Mouse (Mus musculus) embryonic facial prominence, embryonic 11.5 days (tissue): Measurements from ENCODE around the gene Lmod1. TPM values are rescaled to one million over a fixed set of nuclear protein-coding genes. Genes with fewer than 3 reads are reported as not detected.

Experiments
- ATAC-seq: fragments of 200-750 bp; cut with Nextera tagmentation; replicated peaks from 2 replicates; pipeline ENCODE4 v1.8.0; 2017; ENCODE audit warnings: low read depth; ENCODE audit not compliant: insufficient number of reproducible peaks, low FRiP score, low TSS enrichment
- DNase-seq: peaks from one replicate; pipeline ENCODE4 v3.0.0-alpha.2; 2015; ENCODE audit warnings: low spot score
- H3K27ac ChIP-seq: fragments of 300-500 bp; sonication (generic); replicated peaks from 2 replicates; pipeline ENCODE4 v1.5.1; 2014; ENCODE audit warnings: mild to moderate bottlenecking, low read depth, low read length, control low read depth
- H3K27me3 ChIP-seq: fragments of 300-500 bp; sonication (generic); 2 replicates; pipeline ENCODE4 v1.6.1; 2014; ENCODE audit warnings: mild to moderate bottlenecking, low read length, moderate library complexity, mixed read lengths; ENCODE audit not compliant: control insufficient read depth, insufficient read depth
- H3K36me3 ChIP-seq: fragments of 300-500 bp; sonication (generic); replicated peaks from 2 replicates; pipeline ENCODE4 v1.6.1; 2014; ENCODE audit warnings: low read depth, mild to moderate bottlenecking, low read length, moderate library complexity, mixed read lengths; ENCODE audit not compliant: control insufficient read depth, insufficient read depth
- H3K4me1 ChIP-seq: fragments of 300-500 bp; sonication (generic); 2 replicates; pipeline ENCODE4 v1.6.1; 2014; ENCODE audit warnings: low read length, mixed read lengths; ENCODE audit not compliant: control insufficient read depth, insufficient read depth
- H3K4me2 ChIP-seq: fragments of 300-500 bp; sonication (generic); 2 replicates; pipeline ENCODE4 v1.6.1; 2014; ENCODE audit warnings: low read depth, mild to moderate bottlenecking, control low read depth, low read length, moderate library complexity
- H3K4me3 ChIP-seq: fragments of 300-500 bp; sonication (generic); 2 replicates; pipeline ENCODE4 v1.5.1; 2014; ENCODE audit warnings: low read depth, low read length, control low read depth
- H3K9ac ChIP-seq: fragments of 300-500 bp; sonication (generic); replicated peaks from 2 replicates; pipeline ENCODE4 v1.6.1; 2014; ENCODE audit warnings: mild to moderate bottlenecking, control low read depth, low read length
- H3K9me3 ChIP-seq: fragments of 300-500 bp; sonication (generic); replicated peaks from 2 replicates; pipeline ENCODE4 v1.6.1; 2016; ENCODE audit warnings: mild to moderate bottlenecking, low read length, inconsistent platforms, mixed read lengths; ENCODE audit not compliant: control insufficient read depth
- WGBS: fragments of 180-500 bp; shearing (Covaris S2); extraction: QIAGEN DNeasy Blood & Tissue Kit; methylation state at CpG from one replicate; pipeline ENCODE4 v1.1.7; 2014; 5-methylcytosine and 5-hydroxymethylcytosine counted together
- polyA plus RNA-seq: library from polyadenylated mRNA; unstranded; fragments of >200 nt; fragmentation: Nextera tagmentation; extraction: Ambion mirVana; gene quantifications from 2 replicates; pipeline ENCODE4 v1.2.1, GENCODE M21; 2014

Gene Lmod1
- polyA plus RNA-seq, 1 experiment from 2014 or later, result 0.55 TPM

GRCm38 (mm10) chr1:135311356-135311755, 13.3 kb upstream of the Lmod1 start:
- H3K4me1 ChIP-seq, result peaks cover 3% of the 10 kb centered on the region; the same call in 1 of the 2 replicates
- ATAC-seq, result no peak
- no peaks in the 10 kb centered on the region for H3K9me3 ChIP-seq
- DNase-seq, result no peak
- no peak overlapping the region for H3K9ac ChIP-seq
- H3K4me3 ChIP-seq, result no peak overlapping the region
- no peak overlapping the region for H3K27ac ChIP-seq
- 70% methylated on average over 6 of the region's 6 CpGs for WGBS
- no peaks in the 10 kb centered on the region for H3K27me3 ChIP-seq
- H3K36me3 ChIP-seq, result no peaks in the 10 kb centered on the region; the same call in 1 of the 2 replicates
- H3K4me2 ChIP-seq, result no peak overlapping the region

- no peak overlapping the region for H3K27ac ChIP-seq
- 87% methylated on average over 4 of the region's 4 CpGs for WGBS
- H3K9ac ChIP-seq, result no peak overlapping the region
- peaks cover 3% of the 10 kb centered on the region; the same call in 1 of the 2 replicates for H3K4me1 ChIP-seq
- no peak for DNase-seq
- H3K27me3 ChIP-seq, result no peaks in the 10 kb centered on the region
- ATAC-seq, result no peak
- H3K36me3 ChIP-seq, result no peaks in the 10 kb centered on the region; the same call in 1 of the 2 replicates
- peak overlapping the region; percentile 61 for H3K4me2 ChIP-seq
- H3K4me3 ChIP-seq, result peak overlapping the region; percentile 83
- H3K9me3 ChIP-seq, result no peaks in the 10 kb centered on the region
Observed at GRCm38 (mm10) chr1:135312201-135312600, 12.4 kb upstream of the Lmod1 start.

- peak; percentile 99 for ATAC-seq
- Histone ChIP-seq H3K4me3 (peak within 1 kb of the TSS; percentile 83), H3K4me1 (peaks cover 3% of the 10 kb centered on the region; the same call in 1 of the 2 replicates), H3K36me3 (no peaks in the 10 kb centered on the region; the same call in 1 of the 2 replicates), H3K9me3 (no peaks in the 10 kb centered on the region), H3K4me2 (peak within 1 kb of the TSS; percentile 61), H3K27me3 (no peaks in the 10 kb centered on the region), H3K9ac (peak within 1 kb of the TSS; percentile 93), H3K27ac (peak within 1 kb of the TSS; percentile 78)
- peak; percentile 97 for DNase-seq
- WGBS, result under 1% methylated on average over 51 of the region's 51 CpGs
Observed at GRCm38 (mm10) chr1:135313284-135314031, 11.1 kb upstream of the Lmod1 start, which contains the start of gene Timm17a. Gene Timm17a (minus strand): TSS chr1:135313778.

- H3K27ac ChIP-seq, result no peak overlapping the region
- H3K4me2 ChIP-seq, result no peak overlapping the region
- no peak overlapping the region for H3K9ac ChIP-seq
- peaks cover 2% of the 10 kb centered on the region; the same call in 1 of the 2 replicates for H3K4me1 ChIP-seq
- 82% methylated on average over 7 of the region's 7 CpGs for WGBS
- ATAC-seq (no peak), DNase-seq (no peak)
- H3K9me3 ChIP-seq, result no peaks in the 10 kb centered on the region
- no peaks in the 10 kb centered on the region for H3K27me3 ChIP-seq
- H3K4me3 ChIP-seq, result no peak overlapping the region
- H3K36me3 ChIP-seq, result no peaks in the 10 kb centered on the region
Observed at GRCm38 (mm10) chr1:135323367-135323901, 1.2 kb upstream of the Lmod1 start.

GRCm38 (mm10) chr1:135325934-135326333, 1.3 kb downstream of the Lmod1 start:
- Histone ChIP-seq H3K9me3 (no peaks in the 10 kb centered on the region), H3K27ac (no peak overlapping the region), H3K36me3 (no peaks in the 10 kb centered on the region), H3K4me3 (no peak overlapping the region), H3K9ac (no peak overlapping the region), H3K4me2 (no peak overlapping the region), H3K4me1 (peaks cover 2% of the 10 kb centered on the region; the same call in 1 of the 2 replicates), H3K27me3 (no peaks in the 10 kb centered on the region)
- ATAC-seq (no peak), DNase-seq (no peak)
- WGBS, result 59% methylated on average over 2 of the region's 2 CpGs

GRCm38 (mm10) chr1:135328368-135328767, 3.8 kb downstream of the Lmod1 start:
- Histone ChIP-seq H3K36me3 (no peaks in the 10 kb centered on the region), H3K9ac (no peak overlapping the region), H3K4me3 (no peak overlapping the region), H3K4me1 (peaks cover 2% of the 10 kb centered on the region; the same call in 1 of the 2 replicates), H3K4me2 (no peak overlapping the region), H3K27ac (no peak overlapping the region), H3K9me3 (no peaks in the 10 kb centered on the region), H3K27me3 (no peaks in the 10 kb centered on the region)
- ATAC-seq, result no peak
- WGBS, result 59% methylated on average over 5 of the region's 5 CpGs
- no peak for DNase-seq

GRCm38 (mm10) chr1:135330578-135330977, 6.0 kb downstream of the Lmod1 start:
- H3K9me3 ChIP-seq, result no peaks in the 10 kb centered on the region
- DNase-seq (no peak), ATAC-seq (no peak)
- no peaks in the 10 kb centered on the region for H3K4me1 ChIP-seq
- H3K9ac ChIP-seq, result no peak overlapping the region
- H3K27me3 ChIP-seq, result no peaks in the 10 kb centered on the region
- WGBS, result 73% methylated on average over 6 of the region's 6 CpGs
- H3K4me3 ChIP-seq, result no peak overlapping the region
- no peak overlapping the region for H3K4me2 ChIP-seq
- H3K36me3 ChIP-seq, result no peaks in the 10 kb centered on the region
- H3K27ac ChIP-seq, result no peak overlapping the region

GRCm38 (mm10) chr1:135341947-135342346, 17.3 kb downstream of the Lmod1 start:
- no peaks in the 10 kb centered on the region for H3K36me3 ChIP-seq
- H3K4me1 ChIP-seq, result no peaks in the 10 kb centered on the region
- H3K27ac ChIP-seq, result no peak overlapping the region
- H3K27me3 ChIP-seq, result no peaks in the 10 kb centered on the region
- WGBS, result 70% methylated on average over 8 of the region's 8 CpGs
- H3K9me3 ChIP-seq, result no peaks in the 10 kb centered on the region
- no peak overlapping the region for H3K4me3 ChIP-seq
- no peak overlapping the region for H3K4me2 ChIP-seq
- DNase-seq (no peak), ATAC-seq (no peak)
- no peak overlapping the region for H3K9ac ChIP-seq
